Mouse (Mus musculus) megakaryocyte, embryonic 14.5 days (primary cell): Measurements from ENCODE around the gene Ncoa4.

Source experiments
- FLI1 ChIP-seq: IDR thresholded peaks from 2 replicates; pipeline ENCODE4 v1.6.1; 2012; ENCODE audit warnings: low read length, inconsistent platforms, mixed read lengths
- GATA1 ChIP-seq: IDR thresholded peaks from 3 replicates; pipeline ENCODE4 v1.6.1; 2012; ENCODE audit warnings: mixed read lengths, low read length, inconsistent platforms, borderline replicate concordance

DNA sequence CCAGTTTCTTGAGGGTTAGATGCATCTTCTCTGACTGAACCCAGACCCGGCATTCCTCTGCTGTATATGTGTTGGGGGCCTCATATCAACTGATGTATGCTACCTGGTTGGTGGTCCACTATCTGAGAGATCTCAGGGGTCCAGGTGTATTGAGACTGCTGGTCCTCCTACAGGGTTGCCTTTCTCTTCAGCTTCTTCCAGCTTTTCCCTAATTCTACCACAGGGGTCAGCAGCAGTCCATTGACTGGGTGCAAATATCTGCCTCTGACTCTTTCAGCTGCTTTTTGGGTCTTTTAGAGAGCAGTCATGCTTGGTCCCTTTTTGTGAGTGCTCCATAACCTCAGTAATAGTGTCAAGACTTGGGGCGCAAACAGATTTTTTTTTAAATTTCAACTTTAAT lies 8.8 kb upstream of the Ncoa4 start:
- TF ChIP-seq GATA1 (no peak), FLI1 (no peak)
